Mouse (Mus musculus) cerebellum, adult 2 months (tissue): ENCODE results near the gene Tle6.
"Not testable (repeated sequence)": the region's sequence is repeated elsewhere in the genome, so short reads cannot be mapped to it uniquely, and the experiment has no call there.

Experiments
- CTCF ChIP-seq: fragments of 200-500 bp; IDR thresholded peaks from 2 replicates; pipeline ENCODE4 v1.5.1; 2011; ENCODE audit warnings: low read depth, mild to moderate bottlenecking, control low read depth, low read length, moderate library complexity, borderline replicate concordance; ENCODE audit not compliant: insufficient read depth
- POLR2A ChIP-seq: fragments of 200-500 bp; IDR thresholded peaks from 2 replicates; pipeline ENCODE4 v1.6.1; 2011; ENCODE audit warnings: low read length, control low read depth, borderline replicate concordance; ENCODE audit not compliant: insufficient read depth

DNA sequence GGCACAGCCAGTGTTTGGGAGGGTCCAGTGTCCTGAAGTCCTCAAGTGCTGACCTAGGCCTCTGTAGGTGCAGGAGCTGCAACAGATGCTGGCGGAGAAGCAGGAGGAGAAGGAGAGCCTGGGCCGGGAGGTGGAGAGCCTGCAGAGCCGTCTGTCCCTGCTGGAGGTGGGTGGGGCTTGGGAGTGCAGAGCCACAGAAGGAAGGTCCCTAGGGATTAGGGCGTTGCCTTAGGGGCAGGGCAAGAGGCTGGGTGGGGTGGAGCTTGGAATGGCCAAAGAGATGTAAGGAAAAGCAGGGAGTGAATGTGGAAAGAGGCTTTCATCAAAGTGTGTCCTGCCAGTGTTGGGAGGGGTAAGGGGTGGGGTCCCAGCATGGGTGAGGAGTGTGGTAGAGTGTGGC, 40.0 kb upstream of the Tle6 start:
- not testable (repeated sequence) for TF ChIP-seq CTCF, POLR2A
